Mouse (Mus musculus) heart, embryonic 15.5 days (tissue): ENCODE results near the gene Kalrn. TPM values are rescaled to one million over a fixed set of nuclear protein-coding genes. Genes with fewer than 3 reads are reported as not detected.
A peak's percentile ranks its signal among the peaks of the same experiment; 100 is the strongest.

Experiments
- ATAC-seq: fragments of 200-750 bp; cut with Nextera tagmentation; replicated peaks from 2 replicates; pipeline ENCODE4 v1.8.0; 2017; ENCODE audit warnings: low read depth, moderate TSS enrichment; ENCODE audit not compliant: insufficient number of reproducible peaks, insufficient read depth, low FRiP score
- H3K27ac ChIP-seq: fragments of 300-500 bp; sonication (generic); 2 replicates; pipeline ENCODE4 v1.5.1; 2015; ENCODE audit warnings: mild to moderate bottlenecking, inconsistent platforms
- H3K27me3 ChIP-seq: fragments of 300-500 bp; sonication (generic); 2 replicates; pipeline ENCODE4 v1.6.1; 2015; ENCODE audit warnings: inconsistent platforms
- H3K36me3 ChIP-seq: fragments of 300-500 bp; sonication (generic); 2 replicates; pipeline ENCODE4 v1.6.1; 2015; ENCODE audit warnings: mild to moderate bottlenecking, inconsistent platforms
- H3K4me1 ChIP-seq: fragments of 300-500 bp; sonication (generic); replicated peaks from 2 replicates; pipeline ENCODE4 v1.6.1; 2015; ENCODE audit warnings: inconsistent platforms
- H3K4me2 ChIP-seq: fragments of 300-500 bp; sonication (generic); 2 replicates; pipeline ENCODE4 v1.6.1; 2015; ENCODE audit warnings: inconsistent platforms, mild to moderate bottlenecking, moderate library complexity
- H3K4me3 ChIP-seq: fragments of 300-500 bp; sonication (generic); 2 replicates; pipeline ENCODE4 v1.5.1; 2015; ENCODE audit warnings: mild to moderate bottlenecking, inconsistent platforms
- H3K9ac ChIP-seq: fragments of 300-500 bp; sonication (generic); 2 replicates; pipeline ENCODE4 v1.6.1; 2015; ENCODE audit warnings: mild to moderate bottlenecking, inconsistent platforms
- H3K9me3 ChIP-seq: fragments of 300-500 bp; sonication (generic); replicated peaks from 2 replicates; pipeline ENCODE4 v1.6.1; 2016; ENCODE audit warnings: inconsistent platforms
- WGBS: fragments of 180-500 bp; shearing (Covaris S2); methylation state at CpG from one replicate; pipeline ENCODE4 v1.1.7; 2015; ENCODE audit warnings: mixed read lengths; 5-methylcytosine and 5-hydroxymethylcytosine counted together
- polyA plus RNA-seq: library from polyadenylated mRNA; unstranded; fragments of >200 nt; fragmentation: Nextera tagmentation; extraction: Ambion mirVana; gene quantifications from 2 replicates; pipeline ENCODE4 v1.2.1, GENCODE M21; 2015

Kalrn gene
- polyA plus RNA-seq, 1 experiment from 2014 or later = 32.8 TPM

DNA sequence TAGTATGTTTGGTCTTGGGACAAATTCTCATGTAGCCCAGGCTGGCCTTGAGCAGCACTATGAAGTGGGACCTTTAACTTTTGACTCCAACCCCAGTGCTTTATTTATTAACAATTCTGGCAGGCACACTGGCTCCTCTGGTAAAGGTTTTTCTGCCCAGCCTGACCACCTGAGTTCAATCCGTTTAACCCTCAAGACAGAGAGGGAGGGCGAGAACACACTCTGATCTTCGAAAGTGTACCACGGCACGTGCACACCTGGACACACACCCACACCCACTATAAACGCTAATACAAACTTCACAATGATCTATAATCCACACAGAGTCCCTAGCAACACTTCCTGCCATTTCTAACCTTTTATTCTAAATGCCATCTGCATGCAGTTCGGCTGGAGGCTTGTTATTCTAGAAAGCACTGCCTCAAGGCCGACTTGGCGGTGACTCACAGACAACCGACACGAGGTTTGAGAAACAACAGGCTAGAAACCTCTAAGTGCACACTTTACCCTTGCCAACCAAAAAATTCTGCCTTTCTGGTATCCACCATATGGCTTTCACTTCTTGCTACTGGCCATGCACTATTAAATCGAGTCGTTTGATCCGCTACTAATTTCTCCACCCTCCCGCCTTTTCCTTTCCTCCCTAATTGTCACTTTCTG lies 607.3 kb downstream of the Kalrn start:
- H3K27ac ChIP-seq = peak overlapping the region; percentile 65
- H3K9ac ChIP-seq = peak overlapping the region; percentile 75
- peaks cover 23% of the 10 kb centered on the region for H3K36me3 ChIP-seq
- peaks cover 11% of the 10 kb centered on the region for H3K4me1 ChIP-seq
- H3K4me3 ChIP-seq = peak overlapping the region; percentile 74
- ATAC-seq = no peak
- 12% methylated on average over 15 of the region's 15 CpGs for WGBS
- no peaks in the 10 kb centered on the region for H3K9me3 ChIP-seq
- peak overlapping the region; percentile 78 for H3K4me2 ChIP-seq
- H3K27me3 ChIP-seq = no peaks in the 10 kb centered on the region

DNA sequence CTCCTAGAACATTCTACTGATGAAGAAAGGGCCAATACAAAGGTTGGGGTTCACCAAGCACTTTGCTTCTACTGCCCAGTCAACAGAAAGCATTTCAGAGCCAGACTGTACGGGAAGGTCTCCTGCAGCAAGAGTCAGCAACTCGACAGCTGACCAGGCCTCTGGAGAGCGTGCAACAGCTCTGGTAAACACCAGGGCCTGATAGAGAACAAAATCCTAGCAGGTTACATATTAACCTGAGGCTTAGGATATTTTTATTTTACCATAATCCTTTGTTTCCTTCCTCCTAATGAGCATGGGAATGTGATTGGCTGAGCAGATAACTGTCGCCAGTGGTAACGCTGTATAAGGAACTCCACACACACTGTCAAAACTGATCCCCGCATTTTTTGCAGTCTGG lies 609.8 kb downstream of the Kalrn start:
- H3K4me1 ChIP-seq = peaks cover 11% of the 10 kb centered on the region
- H3K27me3 ChIP-seq = no peaks in the 10 kb centered on the region
- H3K27ac ChIP-seq = no peak overlapping the region
- 84% methylated on average over 6 of the region's 6 CpGs for WGBS
- H3K36me3 ChIP-seq = peaks cover 48% of the 10 kb centered on the region
- H3K4me3 ChIP-seq = no peak overlapping the region
- H3K4me2 ChIP-seq = no peak overlapping the region
- no peaks in the 10 kb centered on the region for H3K9me3 ChIP-seq
- H3K9ac ChIP-seq = no peak overlapping the region
- no peak for ATAC-seq

DNA sequence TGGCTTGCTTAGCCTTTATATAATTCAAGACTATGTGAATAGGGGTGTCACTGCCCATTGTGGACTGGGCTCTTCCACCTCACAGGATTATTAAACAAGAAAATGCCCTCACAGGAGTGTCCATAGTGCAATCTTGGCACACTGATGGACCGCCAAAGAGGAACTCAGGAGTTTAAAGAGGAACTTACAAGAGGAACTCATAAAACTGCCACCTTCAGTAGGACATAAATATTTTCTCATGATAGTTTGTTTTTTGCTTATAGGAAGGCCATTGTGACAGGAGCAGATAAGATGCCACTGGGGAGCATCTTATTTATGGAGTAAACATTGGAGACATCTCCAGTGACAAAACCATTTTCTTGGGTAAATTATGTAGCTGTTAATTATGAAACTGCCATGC lies 618.5 kb downstream of the Kalrn start:
- peaks cover 70% of the 10 kb centered on the region for H3K36me3 ChIP-seq
- no peak for ATAC-seq

DNA sequence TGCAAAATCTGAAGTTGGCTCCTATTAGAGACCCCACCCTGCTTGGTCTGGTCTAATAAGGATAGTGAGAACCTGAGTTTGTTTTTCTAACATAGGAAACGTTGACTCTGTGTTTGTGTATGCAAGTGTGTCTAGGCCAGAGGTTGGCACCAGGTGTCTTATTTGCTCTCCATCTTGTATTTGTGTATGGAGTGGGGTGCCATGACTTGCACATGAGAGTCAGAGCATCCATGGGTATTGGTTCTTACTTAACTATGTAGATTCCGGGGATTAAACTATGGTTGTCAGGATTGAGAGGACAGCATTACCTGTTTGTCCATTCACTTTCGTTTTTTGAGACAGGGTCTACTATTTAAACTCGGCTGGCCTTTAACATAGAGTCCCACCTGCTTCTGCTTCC lies 620.3 kb downstream of the Kalrn start:
- Histone ChIP-seq H3K27ac (no peak overlapping the region), H3K4me2 (no peak overlapping the region), H3K27me3 (no peaks in the 10 kb centered on the region), H3K9me3 (no peaks in the 10 kb centered on the region), H3K9ac (no peak overlapping the region), H3K4me3 (no peak overlapping the region), H3K36me3 (peaks cover 67% of the 10 kb centered on the region), H3K4me1 (0 out of 2 replicates have a peak, but pooled peaks cover 2% of the 10 kb centered on the region)
- 85% methylated on average over 4 of the region's 4 CpGs for whole genome bisulfite sequencing
- ATAC-seq = no peak

More for the DNA sequence above, 618.5 kb downstream of the Kalrn start:
- Histone ChIP-seq H3K4me3 (no peak overlapping the region), H3K27me3 (no peaks in the 10 kb centered on the region), H3K9ac (no peak overlapping the region), H3K4me1 (0 out of 2 replicates have a peak, but pooled peaks cover 2% of the 10 kb centered on the region), H3K27ac (no peak overlapping the region), H3K4me2 (no peak overlapping the region), H3K9me3 (no peaks in the 10 kb centered on the region)
- 95% methylated on average over 1 of the region's 1 CpGs for WGBS

DNA sequence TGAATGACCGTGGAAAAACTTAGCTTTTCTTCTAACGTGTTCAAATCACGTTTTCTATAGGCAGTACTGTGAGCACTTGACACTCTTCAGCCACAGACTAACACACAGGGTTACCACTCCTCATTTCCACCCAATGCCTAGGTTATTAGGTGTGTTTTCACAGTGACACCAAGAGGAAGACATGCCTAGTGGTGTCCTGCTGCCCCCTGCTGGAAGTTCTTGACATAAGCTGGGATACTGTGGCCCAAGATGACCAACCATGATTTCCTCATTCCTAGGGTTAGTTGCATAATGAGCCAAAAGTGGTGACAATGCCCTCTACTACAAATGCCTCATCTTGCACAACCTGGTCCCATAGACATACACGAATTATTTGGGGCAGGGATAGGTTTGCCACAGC lies 622.5 kb downstream of the Kalrn start:
- Histone ChIP-seq H3K9ac (no peak overlapping the region), H3K4me2 (no peak overlapping the region), H3K9me3 (no peaks in the 10 kb centered on the region), H3K4me3 (no peak overlapping the region), H3K36me3 (peaks cover 48% of the 10 kb centered on the region), H3K4me1 (peaks cover 9% of the 10 kb centered on the region), H3K27ac (no peak overlapping the region), H3K27me3 (no peaks in the 10 kb centered on the region)
- no peak for ATAC-seq
- 28% methylated on average over 4 of the region's 4 CpGs for WGBS

DNA sequence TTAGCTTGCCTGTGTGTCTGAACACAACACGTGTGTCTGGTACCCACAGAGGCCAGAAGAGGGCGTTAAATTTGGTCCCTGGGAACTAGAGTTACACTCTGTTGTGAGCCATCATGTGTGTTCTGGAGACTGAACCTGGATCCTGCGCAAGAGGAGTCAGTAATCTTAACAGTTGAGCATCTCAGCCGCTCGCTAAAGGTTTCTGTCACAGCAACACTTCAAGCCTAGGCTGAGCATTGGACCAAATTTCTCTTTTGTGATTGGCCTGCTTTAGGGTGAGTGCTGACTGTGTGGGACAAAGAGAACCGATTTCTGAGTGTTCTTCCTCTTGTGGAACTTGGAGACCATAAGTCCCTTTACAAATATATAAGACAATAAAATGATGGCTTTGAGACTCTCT lies 622.9 kb downstream of the Kalrn start:
- no peaks in the 10 kb centered on the region for H3K9me3 ChIP-seq
- no peak overlapping the region for H3K4me2 ChIP-seq
- H3K27ac ChIP-seq = no peak overlapping the region
- H3K27me3 ChIP-seq = no peaks in the 10 kb centered on the region
- H3K4me1 ChIP-seq = peaks cover 13% of the 10 kb centered on the region
- ATAC-seq = no peak
- H3K36me3 ChIP-seq = peaks cover 44% of the 10 kb centered on the region
- H3K4me3 ChIP-seq = no peak overlapping the region
- WGBS = 76% methylated on average over 6 of the region's 6 CpGs
- H3K9ac ChIP-seq = no peak overlapping the region

DNA sequence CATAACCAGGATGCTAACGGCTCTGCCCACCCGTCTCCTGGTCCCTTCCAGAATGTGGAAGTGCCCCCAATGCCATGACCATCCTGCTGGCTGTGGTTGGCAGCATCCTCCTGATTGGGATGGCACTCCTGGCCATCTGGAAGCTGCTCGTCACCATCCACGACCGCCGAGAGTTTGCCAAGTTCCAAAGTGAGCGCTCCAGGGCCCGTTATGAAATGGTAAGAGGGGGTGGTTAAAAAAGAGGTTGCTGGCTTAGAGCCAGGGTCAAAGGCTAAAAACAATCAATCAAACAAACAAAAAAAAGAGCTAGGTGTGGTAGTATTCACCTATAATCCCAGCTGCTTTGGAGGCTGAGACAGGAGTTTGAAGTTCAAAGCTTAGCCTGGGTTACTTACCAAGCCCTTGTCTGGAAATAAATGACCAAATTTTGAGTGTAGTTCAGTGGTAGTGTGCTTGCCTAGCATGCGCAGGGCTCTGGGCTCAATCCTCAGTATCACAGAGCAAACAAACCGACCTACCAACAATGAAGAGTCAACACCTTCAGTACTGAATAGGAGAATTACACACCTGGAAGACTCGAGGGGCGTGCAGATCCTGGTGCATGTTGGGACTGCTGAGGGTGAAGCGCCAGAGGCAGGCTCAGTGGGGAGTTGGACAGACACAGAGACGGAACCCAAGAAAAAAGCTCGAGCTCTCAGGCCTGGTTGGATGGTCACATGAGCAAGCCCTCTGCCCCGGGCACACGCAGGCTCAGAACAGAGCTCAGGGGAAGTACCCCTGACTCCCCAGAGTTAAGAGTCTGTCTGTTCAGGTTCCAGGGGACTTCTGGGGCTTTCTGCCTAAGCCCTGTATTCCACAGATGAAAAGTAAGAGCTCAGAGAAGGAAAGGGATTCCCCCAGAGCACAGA lies 625.4 kb downstream of the Kalrn start:
- H3K4me1 ChIP-seq = peaks cover 35% of the 10 kb centered on the region

DNA sequence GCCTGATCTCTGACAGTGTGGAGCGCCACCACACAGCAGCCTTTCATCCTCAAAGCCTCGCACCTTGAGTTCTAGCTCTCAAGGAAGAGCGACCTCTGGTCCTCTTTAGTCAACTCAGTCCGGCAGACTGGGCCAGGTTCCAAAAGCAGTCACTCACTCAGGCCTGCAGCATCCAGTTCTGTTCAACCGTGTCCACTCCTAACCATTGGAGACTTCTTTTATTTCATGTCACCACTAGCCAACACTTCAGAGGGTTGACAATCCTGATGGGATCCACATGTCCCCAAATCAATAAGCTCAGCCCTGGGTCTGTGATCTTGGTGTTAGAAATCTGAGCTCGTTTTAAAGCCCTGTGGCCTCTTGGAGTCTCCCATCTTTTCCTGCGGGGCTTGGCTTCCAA lies 627.3 kb downstream of the Kalrn start:
- Histone ChIP-seq H3K27me3 (no peaks in the 10 kb centered on the region), H3K4me2 (no peak overlapping the region), H3K9ac (no peak overlapping the region), H3K36me3 (peaks cover 18% of the 10 kb centered on the region; the same call in 1 of the 2 replicates), H3K4me1 (peaks cover 54% of the 10 kb centered on the region), H3K9me3 (no peaks in the 10 kb centered on the region), H3K27ac (peak overlapping the region; percentile 66), H3K4me3 (no peak overlapping the region)
- no peak for ATAC-seq
- WGBS = 42% methylated on average over 7 of the region's 7 CpGs

More for the DNA sequence above, 625.4 kb downstream of the Kalrn start:
- no peak for ATAC-seq
- Histone ChIP-seq H3K9ac (no peak overlapping the region), H3K9me3 (no peaks in the 10 kb centered on the region), H3K36me3 (peaks cover 21% of the 10 kb centered on the region; the same call in 1 of the 2 replicates), H3K27me3 (no peaks in the 10 kb centered on the region), H3K4me2 (no peak overlapping the region), H3K27ac (no peak overlapping the region), H3K4me3 (no peak overlapping the region)
- 84% methylated on average over 17 of the region's 17 CpGs for WGBS

DNA sequence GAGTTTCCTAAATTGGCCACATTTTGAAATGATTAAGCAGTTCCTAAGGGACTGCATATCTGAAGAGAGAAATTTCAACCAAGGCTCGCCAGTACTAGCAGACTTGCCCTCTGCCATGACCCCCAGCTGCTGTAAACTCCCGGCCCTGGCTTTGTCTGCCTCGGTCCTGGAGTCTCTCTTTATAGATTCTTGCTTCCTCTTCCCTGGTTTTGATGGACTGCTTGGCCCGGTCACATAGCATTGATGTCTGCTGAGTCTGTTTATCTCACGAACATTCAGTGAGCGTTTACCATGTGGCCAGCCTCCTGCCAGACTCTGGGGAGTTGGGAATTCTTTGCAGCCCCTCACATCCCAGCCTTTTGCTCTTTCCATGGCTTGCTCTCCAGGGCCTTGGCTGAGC lies 628.6 kb downstream of the Kalrn start:
- no peak for ATAC-seq
- WGBS = 14% methylated on average over 6 of the region's 6 CpGs

DNA sequence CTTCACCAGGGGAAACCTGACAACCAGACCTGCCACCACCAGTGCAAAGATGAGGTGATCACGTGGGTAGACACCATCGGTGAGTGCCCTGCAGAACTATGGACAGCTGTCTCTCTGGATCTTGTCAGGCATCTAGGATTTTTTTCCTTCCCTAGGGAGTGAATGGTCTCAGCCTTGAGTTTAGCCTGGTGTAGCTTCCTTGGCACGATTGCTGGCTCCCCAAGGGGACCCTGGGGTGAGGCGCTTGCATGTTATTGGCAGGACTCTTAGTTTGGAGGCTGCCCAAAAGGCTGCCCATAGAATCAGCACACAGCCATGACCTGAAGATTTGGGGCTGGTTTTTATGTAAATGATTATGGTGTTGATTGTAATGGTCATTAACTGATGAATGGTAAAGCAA lies 629.2 kb downstream of the Kalrn start:
- no peak overlapping the region for H3K27ac ChIP-seq
- H3K4me1 ChIP-seq = peaks cover 71% of the 10 kb centered on the region
- peaks cover 13% of the 10 kb centered on the region; the same call in 1 of the 2 replicates for H3K36me3 ChIP-seq
- no peaks in the 10 kb centered on the region for H3K27me3 ChIP-seq
- no peak for ATAC-seq
- H3K9me3 ChIP-seq = no peaks in the 10 kb centered on the region
- H3K4me3 ChIP-seq = no peak overlapping the region
- no peak overlapping the region for H3K4me2 ChIP-seq
- WGBS = 74% methylated on average over 4 of the region's 4 CpGs
- no peak overlapping the region for H3K9ac ChIP-seq

More for the DNA sequence above, 628.6 kb downstream of the Kalrn start:
- Histone ChIP-seq H3K4me1 (peaks cover 64% of the 10 kb centered on the region), H3K36me3 (peaks cover 18% of the 10 kb centered on the region; the same call in 1 of the 2 replicates), H3K9me3 (no peaks in the 10 kb centered on the region), H3K4me2 (no peak overlapping the region), H3K4me3 (no peak overlapping the region), H3K27ac (peak overlapping the region; percentile 66), H3K9ac (no peak overlapping the region), H3K27me3 (no peaks in the 10 kb centered on the region)

DNA sequence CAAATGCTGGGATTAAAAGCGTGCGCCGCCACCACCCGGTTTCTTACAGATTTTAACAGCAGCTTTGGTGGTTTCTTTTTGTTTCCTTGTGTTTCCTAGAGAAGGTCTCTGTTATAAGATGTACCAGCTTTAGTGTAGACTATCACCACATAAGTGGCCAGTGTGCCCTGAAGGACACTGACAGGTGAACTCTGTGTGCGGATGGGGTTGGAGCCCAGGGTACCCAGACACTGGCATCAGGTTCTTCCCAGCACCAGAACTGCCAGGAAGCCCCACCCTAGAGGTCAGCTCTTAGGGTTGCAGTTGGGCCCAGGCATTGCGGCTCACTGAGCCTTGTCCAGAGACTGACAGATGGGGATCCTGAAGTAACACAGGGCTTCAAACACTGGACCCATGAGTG lies 629.9 kb downstream of the Kalrn start:
- ATAC-seq = no peak
- 94% methylated on average over 6 of the region's 6 CpGs for WGBS
- H3K27ac ChIP-seq = no peak overlapping the region; the same call in 1 of the 2 replicates

More for the DNA sequence above, 629.9 kb downstream of the Kalrn start:
- Histone ChIP-seq H3K9ac (no peak overlapping the region), H3K36me3 (peaks cover 6% of the 10 kb centered on the region; the same call in 1 of the 2 replicates), H3K9me3 (no peaks in the 10 kb centered on the region), H3K4me2 (no peak overlapping the region), H3K4me3 (no peak overlapping the region), H3K27me3 (no peaks in the 10 kb centered on the region), H3K4me1 (peaks cover 78% of the 10 kb centered on the region)
